Mouse (Mus musculus) neural tube, embryonic 13.5 days (tissue): ENCODE measurements at regions not wholly inside any gene's neighbourhood (a gene's known extent, or its start where the extent isn't known, plus 50 kb on each side); places are given as distances from the start of the nearest gene placed in this dataset.

Source experiments
- ATAC-seq: fragments of 200-750 bp; cut with Nextera tagmentation; 2 replicates; pipeline ENCODE4 v1.8.0; 2017; ENCODE audit warnings: low read depth, mild to moderate bottlenecking, moderate TSS enrichment, moderate library complexity
- H3K27ac ChIP-seq: fragments of 300-500 bp; sonication (generic); replicated peaks from 2 replicates; pipeline ENCODE4 v1.5.1; 2015; ENCODE audit warnings: moderate library complexity, mild to moderate bottlenecking, inconsistent platforms
- H3K27me3 ChIP-seq: fragments of 300-500 bp; sonication (generic); 2 replicates; pipeline ENCODE4 v1.6.1; 2015; ENCODE audit warnings: mild to moderate bottlenecking, inconsistent platforms
- H3K36me3 ChIP-seq: fragments of 300-500 bp; sonication (generic); 2 replicates; pipeline ENCODE4 v1.6.1; 2015; ENCODE audit warnings: mild to moderate bottlenecking, inconsistent platforms
- H3K4me1 ChIP-seq: fragments of 300-500 bp; sonication (generic); replicated peaks from 2 replicates; pipeline ENCODE4 v1.6.1; 2015; ENCODE audit warnings: inconsistent platforms
- H3K4me2 ChIP-seq: fragments of 300-500 bp; sonication (generic); 2 replicates; pipeline ENCODE4 v1.6.1; 2015; ENCODE audit warnings: inconsistent platforms, mild to moderate bottlenecking, moderate library complexity
- H3K4me3 ChIP-seq: fragments of 300-500 bp; sonication (generic); 2 replicates; pipeline ENCODE4 v1.5.1; 2015; ENCODE audit warnings: mild to moderate bottlenecking, inconsistent platforms
- H3K9ac ChIP-seq: fragments of 300-500 bp; sonication (generic); 2 replicates; pipeline ENCODE4 v1.6.1; 2015; ENCODE audit warnings: moderate library complexity, mild to moderate bottlenecking, inconsistent platforms
- H3K9me3 ChIP-seq: fragments of 300-500 bp; sonication (generic); 2 replicates; pipeline ENCODE4 v1.6.1; 2016; ENCODE audit warnings: inconsistent platforms
- WGBS: fragments of 180-500 bp; shearing (Covaris S2); methylation state at CpG from one replicate; pipeline ENCODE4 v1.1.7; 2015; 5-methylcytosine and 5-hydroxymethylcytosine counted together

DNA sequence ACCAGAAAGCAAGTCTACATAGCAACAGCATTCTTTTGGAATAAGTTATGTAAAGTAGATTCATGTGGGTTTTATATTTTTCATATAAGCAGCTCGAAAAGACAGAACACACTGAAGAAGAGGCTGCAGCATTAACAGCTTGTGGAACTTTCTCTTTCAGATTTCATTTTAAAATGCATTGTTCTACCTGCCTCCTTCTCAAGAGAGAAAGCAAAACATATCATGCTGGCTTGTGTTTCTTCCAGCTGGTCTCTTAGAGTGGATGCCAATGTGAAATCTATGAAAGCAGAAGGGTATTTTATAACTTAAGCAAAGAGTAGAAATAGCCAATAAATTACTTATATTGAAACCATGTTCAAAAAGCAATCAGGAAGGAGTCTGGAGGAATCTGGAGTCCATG, 74.2 kb upstream of the Sstr4 start:
- no peak overlapping the region for H3K27ac ChIP-seq
- ATAC-seq: no peak
- H3K9ac ChIP-seq: no peak overlapping the region
- no peak overlapping the region for H3K4me3 ChIP-seq
- no peaks in the 10 kb centered on the region for H3K9me3 ChIP-seq
- no peaks in the 10 kb centered on the region for H3K27me3 ChIP-seq
- 73% methylated on average over 1 of the region's 1 CpGs for WGBS
- no peaks in the 10 kb centered on the region for H3K36me3 ChIP-seq
- H3K4me1 ChIP-seq: peaks cover 4% of the 10 kb centered on the region
- H3K4me2 ChIP-seq: no peak overlapping the region

DNA sequence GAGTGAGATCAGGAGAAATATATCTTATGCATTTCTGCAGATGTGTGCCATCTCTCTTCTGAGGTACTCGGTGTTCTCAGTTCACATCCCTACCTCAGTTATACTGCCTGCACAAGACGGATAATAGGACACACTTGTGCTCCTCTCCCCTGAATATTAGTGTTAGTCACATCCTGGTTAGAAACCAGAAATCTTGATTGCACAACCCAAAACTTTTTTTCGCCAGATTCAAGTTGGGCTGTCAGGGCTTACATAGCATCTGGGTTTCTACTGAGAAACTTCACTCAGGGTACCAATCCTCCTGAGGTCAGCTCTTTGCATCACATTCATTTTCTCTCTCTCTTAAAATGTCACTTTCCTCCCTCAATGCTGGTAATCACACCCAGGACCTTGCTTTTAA, 69.8 kb upstream of the Sstr4 start:
- Histone ChIP-seq H3K9me3 (no peaks in the 10 kb centered on the region), H3K4me1 (peaks cover 14% of the 10 kb centered on the region), H3K27ac (no peak overlapping the region), H3K4me3 (no peak overlapping the region), H3K27me3 (no peaks in the 10 kb centered on the region), H3K4me2 (no peak overlapping the region), H3K36me3 (no peaks in the 10 kb centered on the region), H3K9ac (no peak overlapping the region)
- ATAC-seq: no peak
- 84% methylated on average over 3 of the region's 3 CpGs for WGBS

DNA sequence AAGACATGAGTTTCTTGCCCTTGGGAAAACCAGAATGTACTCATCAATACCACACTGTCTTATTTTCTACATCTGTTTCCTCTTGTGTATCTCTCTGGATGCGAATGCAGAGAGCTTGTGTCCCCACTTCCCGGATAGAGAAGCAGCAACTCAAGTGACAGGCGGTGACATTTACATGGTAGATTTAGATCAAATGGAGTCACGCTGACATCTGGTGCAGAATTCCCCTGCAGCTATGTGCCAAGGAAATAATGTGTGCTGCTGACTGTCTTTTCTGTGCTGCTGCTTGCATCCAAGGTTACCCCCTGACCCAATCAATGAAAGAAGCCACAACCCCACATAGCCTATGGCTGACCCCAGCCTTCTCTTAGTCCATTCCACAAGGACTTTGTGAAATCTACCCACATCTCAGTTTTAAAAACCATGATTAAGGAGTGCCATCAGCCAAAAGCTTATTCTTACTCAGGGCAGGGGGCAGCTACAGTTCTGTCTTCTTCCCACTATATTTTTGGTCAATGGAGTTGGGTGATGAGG, 69.2 kb upstream of the Sstr4 start:
- Histone ChIP-seq H3K27me3 (no peaks in the 10 kb centered on the region), H3K9me3 (no peaks in the 10 kb centered on the region), H3K9ac (no peak overlapping the region), H3K27ac (no peak overlapping the region), H3K4me2 (no peak overlapping the region), H3K4me3 (no peak overlapping the region), H3K4me1 (peaks cover 14% of the 10 kb centered on the region), H3K36me3 (no peaks in the 10 kb centered on the region)
- 42% methylated on average over 4 of the region's 4 CpGs for WGBS
- ATAC-seq: no peak; the same call in 1 of the 2 replicates

DNA sequence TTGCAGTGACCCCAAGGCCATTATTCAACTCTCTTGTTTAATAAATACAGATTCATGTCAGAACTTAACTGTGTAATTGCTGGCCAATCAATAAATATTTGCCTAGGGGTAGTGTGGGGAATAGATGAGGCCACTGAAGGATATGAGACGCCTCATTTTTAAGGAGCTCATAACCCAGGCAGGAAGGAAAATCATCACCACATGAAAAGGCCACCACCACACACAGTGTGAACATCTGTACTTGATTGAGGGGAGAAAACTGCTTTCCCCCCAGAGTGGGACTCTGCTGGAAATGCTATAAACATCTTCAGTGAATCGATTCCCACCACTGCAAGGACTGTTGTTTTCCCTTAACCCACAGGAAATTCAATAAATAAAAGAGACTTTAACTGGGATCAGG, 68.7 kb upstream of the Sstr4 start:
- Histone ChIP-seq H3K9me3 (no peaks in the 10 kb centered on the region), H3K27me3 (no peaks in the 10 kb centered on the region), H3K9ac (no peak overlapping the region), H3K4me3 (no peak overlapping the region), H3K4me1 (peaks cover 14% of the 10 kb centered on the region), H3K4me2 (no peak overlapping the region), H3K36me3 (no peaks in the 10 kb centered on the region), H3K27ac (no peak overlapping the region)
- WGBS: 42% methylated on average over 2 of the region's 2 CpGs
- ATAC-seq: peak; percentile 47; the same call in 1 of the 2 replicates

DNA sequence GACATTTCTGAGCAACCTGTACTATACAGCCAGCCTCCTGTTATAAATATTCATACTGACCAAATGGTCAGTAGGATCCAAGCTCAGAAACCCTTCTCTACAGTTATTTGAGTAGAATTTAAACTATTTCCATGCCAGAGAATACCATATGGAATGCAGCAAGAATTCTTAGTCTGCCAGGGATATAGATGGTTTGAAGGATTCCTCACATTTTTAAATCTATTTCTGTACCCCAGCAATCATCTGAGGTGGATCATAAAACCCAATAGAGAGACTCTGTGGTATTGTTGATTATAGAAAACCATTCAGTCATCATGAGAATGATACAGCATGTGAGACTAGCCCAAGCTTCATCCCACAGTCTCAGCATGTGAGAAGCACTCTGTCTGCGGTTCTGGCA, 67.6 kb upstream of the Sstr4 start:
- Histone ChIP-seq H3K9me3 (no peaks in the 10 kb centered on the region), H3K4me1 (peaks cover 14% of the 10 kb centered on the region), H3K4me3 (no peak overlapping the region), H3K27me3 (no peaks in the 10 kb centered on the region), H3K27ac (no peak overlapping the region), H3K36me3 (no peaks in the 10 kb centered on the region), H3K9ac (no peak overlapping the region), H3K4me2 (no peak overlapping the region)
- WGBS: 66% methylated on average over 1 of the region's 1 CpGs
- no peak for ATAC-seq

DNA sequence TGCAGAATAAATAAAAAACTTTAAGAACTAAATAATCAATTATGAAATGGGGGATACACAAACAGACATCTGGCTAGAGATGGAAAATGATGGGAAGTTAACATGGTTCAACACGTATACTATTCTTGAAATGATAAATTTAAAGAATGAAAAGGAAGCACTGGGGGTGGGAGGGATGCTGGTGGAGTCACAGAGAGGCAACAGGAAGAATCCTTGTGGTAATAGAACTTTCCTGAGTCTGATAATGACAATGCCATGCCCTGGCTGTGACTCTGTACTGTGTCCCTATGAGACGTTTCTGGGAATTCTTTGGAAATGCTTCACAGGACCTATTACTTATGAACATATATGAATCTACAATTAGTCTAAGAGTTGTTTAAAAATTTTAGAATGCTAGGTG, 64.8 kb upstream of the Sstr4 start:
- no peak for ATAC-seq
- Histone ChIP-seq H3K36me3 (no peaks in the 10 kb centered on the region), H3K9me3 (no peaks in the 10 kb centered on the region), H3K4me1 (peaks cover 14% of the 10 kb centered on the region), H3K9ac (no peak overlapping the region), H3K27me3 (no peaks in the 10 kb centered on the region), H3K4me3 (no peak overlapping the region), H3K27ac (no peak overlapping the region), H3K4me2 (no peak overlapping the region)
- WGBS: 86% methylated on average over 2 of the region's 2 CpGs

DNA sequence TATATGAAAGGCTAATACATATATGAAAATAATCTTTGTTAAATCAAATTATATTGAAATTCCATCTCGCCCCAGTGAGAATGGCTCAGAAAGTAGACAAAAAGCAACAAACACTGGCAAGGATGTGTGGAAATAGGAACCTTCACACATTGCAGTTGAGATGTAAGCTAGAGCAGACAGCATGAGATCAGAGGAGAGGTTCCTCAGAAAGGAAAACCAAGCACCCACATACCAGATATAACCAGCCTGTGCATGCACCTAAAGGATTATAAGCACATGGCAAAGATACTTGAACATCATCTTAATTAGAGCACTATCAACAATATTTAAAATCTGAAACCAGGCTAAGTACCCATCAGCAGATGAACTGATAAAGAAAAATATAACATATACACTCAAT, 60.6 kb upstream of the Sstr4 start:
- 98% methylated on average over 1 of the region's 1 CpGs for WGBS
- H3K9ac ChIP-seq: no peak overlapping the region
- H3K27ac ChIP-seq: no peak overlapping the region
- no peaks in the 10 kb centered on the region for H3K27me3 ChIP-seq
- no peak overlapping the region for H3K4me2 ChIP-seq
- no peaks in the 10 kb centered on the region for H3K36me3 ChIP-seq
- ATAC-seq: no peak
- H3K4me3 ChIP-seq: no peak overlapping the region
- no peaks in the 10 kb centered on the region for H3K9me3 ChIP-seq
- peaks cover 4% of the 10 kb centered on the region for H3K4me1 ChIP-seq

DNA sequence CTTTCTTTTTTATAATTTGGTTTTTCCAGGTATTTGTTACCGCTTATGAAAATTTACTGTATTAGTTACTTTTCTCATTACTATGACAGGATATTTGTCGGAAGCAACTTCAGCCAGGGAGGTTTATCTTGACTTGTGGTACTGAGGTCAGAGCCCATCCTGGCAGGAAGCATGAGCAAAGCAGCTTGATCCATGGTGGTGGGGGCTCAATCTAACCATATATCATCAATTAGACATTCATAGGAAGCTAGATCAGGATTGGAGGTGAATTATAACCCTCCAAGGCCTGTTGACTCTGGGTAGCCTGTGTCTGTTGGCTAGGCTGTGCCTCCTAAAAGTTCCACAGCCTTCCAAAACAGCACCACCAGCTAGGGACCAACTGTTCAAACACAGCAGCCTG, 58.5 kb upstream of the Sstr4 start:
- H3K9me3 ChIP-seq: no peaks in the 10 kb centered on the region
- H3K4me2 ChIP-seq: no peak overlapping the region
- ATAC-seq: no peak
- no peaks in the 10 kb centered on the region for H3K27me3 ChIP-seq
- H3K27ac ChIP-seq: no peak overlapping the region
- no peaks in the 10 kb centered on the region for H3K36me3 ChIP-seq
- no peak overlapping the region for H3K9ac ChIP-seq
- H3K4me1 ChIP-seq: peaks cover 4% of the 10 kb centered on the region
- no peak overlapping the region for H3K4me3 ChIP-seq
- 91% methylated on average over 2 of the region's 2 CpGs for WGBS

DNA sequence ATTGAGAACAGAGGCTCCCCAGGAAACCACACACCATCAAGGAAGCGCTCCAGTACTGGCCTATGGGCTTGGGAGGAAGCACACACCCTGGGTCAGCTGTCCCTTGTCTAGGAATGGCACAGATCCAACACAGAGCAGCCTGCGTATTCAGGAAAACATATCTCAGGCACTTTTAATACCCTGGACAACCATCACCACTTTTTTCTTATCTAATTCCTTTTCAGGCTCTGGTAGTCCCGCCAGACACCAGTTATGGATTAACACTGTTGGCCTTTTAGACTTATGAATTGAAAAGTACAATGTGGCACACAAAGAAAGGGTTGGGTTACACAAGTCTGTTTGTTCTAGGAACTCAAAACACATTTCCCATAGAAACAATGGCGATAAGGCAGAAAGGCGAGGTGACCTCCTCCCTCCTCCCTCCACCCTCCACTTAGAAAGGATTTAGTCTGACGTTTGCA, 56.8 kb upstream of the Sstr4 start:
- no peaks in the 10 kb centered on the region for H3K27me3 ChIP-seq
- 23% methylated on average over 6 of the region's 6 CpGs for WGBS
- no peak overlapping the region for H3K9ac ChIP-seq
- H3K4me2 ChIP-seq: no peak overlapping the region
- no peak overlapping the region for H3K4me3 ChIP-seq
- H3K4me1 ChIP-seq: peaks cover 4% of the 10 kb centered on the region
- H3K9me3 ChIP-seq: no peaks in the 10 kb centered on the region
- peak; percentile 78; the same call in 1 of the 2 replicates for ATAC-seq
- H3K36me3 ChIP-seq: no peaks in the 10 kb centered on the region
- H3K27ac ChIP-seq: peak overlapping the region; percentile 55

DNA sequence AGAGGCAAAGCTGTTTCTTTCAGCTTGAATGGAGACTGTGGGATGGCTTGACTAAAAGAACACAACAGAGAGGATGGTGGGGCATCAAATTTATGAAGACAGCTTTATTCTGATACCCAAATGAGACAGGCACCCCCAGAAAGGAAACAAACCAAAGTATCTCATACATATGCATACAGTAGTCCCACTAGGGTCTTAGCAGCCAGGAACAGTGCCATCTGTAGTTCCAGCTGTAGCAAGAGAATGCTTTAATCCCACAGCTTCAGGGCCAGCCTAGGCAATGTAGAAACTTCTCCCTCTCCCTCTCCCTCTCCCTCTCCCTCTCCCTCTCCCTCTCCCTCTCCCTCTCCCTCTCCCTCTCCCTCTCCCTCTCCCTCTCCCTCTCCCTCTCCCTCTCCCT, 56.2 kb upstream of the Sstr4 start:
- Histone ChIP-seq H3K27me3 (no peaks in the 10 kb centered on the region), H3K36me3 (no peaks in the 10 kb centered on the region), H3K4me2 (no peak overlapping the region), H3K9ac (no peak overlapping the region), H3K4me1 (peaks cover 4% of the 10 kb centered on the region), H3K27ac (no peak overlapping the region), H3K9me3 (no peaks in the 10 kb centered on the region), H3K4me3 (no peak overlapping the region)
- ATAC-seq: peak; percentile 89

DNA sequence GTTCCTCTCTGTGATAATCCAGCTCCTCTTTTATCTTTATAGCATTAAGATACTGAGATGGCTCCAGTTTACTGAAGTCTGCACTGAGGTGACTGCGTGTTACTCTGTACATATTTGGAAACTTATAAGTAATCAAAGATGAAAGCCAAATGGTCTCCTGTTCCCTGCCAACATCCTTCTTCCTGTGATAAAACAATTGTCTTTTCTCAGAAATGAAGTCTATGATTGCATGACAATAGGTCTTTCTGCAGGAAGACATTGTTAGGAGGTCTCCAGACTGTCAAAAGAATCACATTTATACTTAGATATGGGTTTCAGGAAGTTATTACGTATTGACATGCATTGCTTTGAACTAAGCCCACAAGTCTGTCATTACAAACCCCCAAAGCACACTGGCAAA, 51.0 kb upstream of the Sstr4 start:
- WGBS: 91% methylated on average over 2 of the region's 2 CpGs
- no peaks in the 10 kb centered on the region for H3K4me1 ChIP-seq
- H3K27me3 ChIP-seq: no peaks in the 10 kb centered on the region
- H3K36me3 ChIP-seq: no peaks in the 10 kb centered on the region
- no peak for ATAC-seq
- H3K27ac ChIP-seq: no peak overlapping the region
- no peak overlapping the region for H3K4me2 ChIP-seq
- H3K9me3 ChIP-seq: no peaks in the 10 kb centered on the region
- H3K4me3 ChIP-seq: no peak overlapping the region
- H3K9ac ChIP-seq: no peak overlapping the region
